Mouse (Mus musculus): ENCODE measurements around the gene Rps29. TPM values are rescaled to one million over a fixed set of nuclear protein-coding genes. Genes with fewer than 3 reads are reported as not detected.

Gene Rps29
- 1,265 and 1,574 TPM in 2 replicates for polyA plus RNA-seq (2012; rRNA removed)

DNA sequence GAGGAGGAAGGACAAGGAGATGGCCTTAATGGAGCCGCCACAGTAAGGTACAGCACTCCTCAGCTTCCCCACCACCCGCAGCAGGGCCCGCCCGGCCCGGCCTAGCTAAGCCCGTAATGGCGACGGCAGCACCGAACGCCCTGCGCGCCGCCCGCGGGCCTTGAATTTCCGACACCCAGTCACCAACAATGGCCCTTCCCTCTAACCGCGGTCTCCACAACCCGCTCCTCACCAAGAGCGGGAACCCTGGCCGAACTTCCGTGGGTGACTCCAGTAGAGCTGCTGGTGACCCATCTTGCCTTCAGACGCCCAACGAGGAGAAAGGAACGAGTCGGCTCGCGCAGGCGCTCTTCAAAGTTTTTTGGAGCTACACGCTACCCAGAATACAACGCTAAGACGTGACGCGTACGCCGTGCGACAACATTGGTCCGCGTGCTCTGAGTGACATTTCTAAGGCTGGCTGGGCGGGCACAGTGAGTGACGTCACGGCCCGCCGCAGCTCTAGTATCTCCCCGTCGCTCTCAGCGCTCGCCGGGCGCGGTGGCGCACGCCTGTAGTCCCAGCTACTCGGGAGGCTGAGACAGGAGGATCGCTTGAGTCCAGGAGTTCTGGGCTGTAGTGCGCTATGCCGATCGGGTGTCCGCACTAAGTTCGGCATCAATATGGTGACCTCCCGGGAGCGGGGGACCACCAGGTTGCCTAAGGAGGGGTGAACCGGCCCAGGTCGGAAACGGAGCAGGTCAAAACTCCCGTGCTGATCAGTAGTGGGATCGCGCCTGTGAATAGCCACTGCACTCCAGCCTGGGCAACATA is at the start of gene Rps29:
Gene Rps29, minus strand, starts transcription at position 422 of the 813 bp plus-strand sequence.
- peak; percentile 98 to 99 for DNase-seq (ENCODE audit: extremely low spot score in 1 of 2, low spot score in 1 of 2)

DNA sequence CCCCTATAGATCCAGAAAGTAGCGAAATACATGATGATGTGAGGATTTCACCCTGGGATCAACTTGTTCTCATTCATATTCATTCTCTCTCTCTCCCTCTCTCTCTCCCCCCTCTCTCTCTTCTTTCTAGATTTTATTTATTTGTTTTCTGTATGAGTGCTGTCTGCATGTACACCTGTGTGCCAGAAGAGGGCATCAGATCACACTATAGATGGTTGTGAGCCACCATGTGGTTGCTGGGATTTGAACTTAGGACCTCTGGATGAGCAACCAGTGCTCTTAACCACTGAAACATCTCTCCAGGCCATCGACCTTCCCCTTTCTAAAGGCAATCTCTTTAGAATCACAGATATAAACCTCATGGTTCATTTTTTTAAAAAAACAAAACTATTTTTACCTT is 49.5 kb upstream of the Rps29 start:
- no peak for DNase-seq (ENCODE audit: extremely low spot score in 1 of 2, low spot score in 1 of 2)

DNA sequence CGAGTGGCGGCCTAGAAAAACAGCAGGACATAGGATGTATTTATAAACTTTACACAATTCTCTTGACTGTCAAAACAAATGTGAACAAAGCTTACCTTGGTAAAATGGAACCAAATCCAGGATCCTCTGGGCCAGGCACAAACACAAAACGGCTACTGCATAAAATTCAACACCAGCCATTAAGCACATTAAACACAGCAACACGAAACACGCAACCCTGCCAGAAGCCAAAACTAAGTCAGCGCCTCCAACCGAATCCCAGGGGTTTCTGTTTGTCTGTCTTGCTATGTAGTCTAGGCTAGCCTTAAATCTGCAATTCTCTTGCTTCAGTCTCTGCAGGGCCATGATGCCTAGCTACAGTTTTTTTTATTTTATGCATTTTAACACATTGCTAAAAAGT is 48.9 kb upstream of the Rps29 start:
- no peak for DNase-seq (ENCODE audit: extremely low spot score in 1 of 2, low spot score in 1 of 2)

DNA sequence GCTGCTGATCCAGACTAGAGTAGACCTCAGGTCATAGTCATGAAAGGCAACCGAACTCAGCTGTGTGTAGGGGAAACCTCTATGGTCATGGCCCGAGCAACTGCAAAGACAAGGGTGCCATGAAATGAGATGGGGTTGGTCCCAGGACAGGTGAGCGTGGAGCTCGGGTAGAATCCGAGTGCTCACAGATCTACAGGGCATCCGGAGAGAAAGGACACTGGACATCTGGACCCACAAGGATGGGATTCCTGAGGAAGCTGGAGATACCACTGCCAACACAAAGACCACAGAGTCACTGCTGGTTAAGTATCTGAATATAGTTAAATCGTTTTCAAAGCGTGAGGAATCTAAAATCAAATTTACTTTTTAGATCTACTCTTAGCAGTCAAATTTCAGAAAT is 48.4 kb upstream of the Rps29 start:
- DNase-seq (ENCODE audit: extremely low spot score in 1 of 2, low spot score in 1 of 2), result no peak

DNA sequence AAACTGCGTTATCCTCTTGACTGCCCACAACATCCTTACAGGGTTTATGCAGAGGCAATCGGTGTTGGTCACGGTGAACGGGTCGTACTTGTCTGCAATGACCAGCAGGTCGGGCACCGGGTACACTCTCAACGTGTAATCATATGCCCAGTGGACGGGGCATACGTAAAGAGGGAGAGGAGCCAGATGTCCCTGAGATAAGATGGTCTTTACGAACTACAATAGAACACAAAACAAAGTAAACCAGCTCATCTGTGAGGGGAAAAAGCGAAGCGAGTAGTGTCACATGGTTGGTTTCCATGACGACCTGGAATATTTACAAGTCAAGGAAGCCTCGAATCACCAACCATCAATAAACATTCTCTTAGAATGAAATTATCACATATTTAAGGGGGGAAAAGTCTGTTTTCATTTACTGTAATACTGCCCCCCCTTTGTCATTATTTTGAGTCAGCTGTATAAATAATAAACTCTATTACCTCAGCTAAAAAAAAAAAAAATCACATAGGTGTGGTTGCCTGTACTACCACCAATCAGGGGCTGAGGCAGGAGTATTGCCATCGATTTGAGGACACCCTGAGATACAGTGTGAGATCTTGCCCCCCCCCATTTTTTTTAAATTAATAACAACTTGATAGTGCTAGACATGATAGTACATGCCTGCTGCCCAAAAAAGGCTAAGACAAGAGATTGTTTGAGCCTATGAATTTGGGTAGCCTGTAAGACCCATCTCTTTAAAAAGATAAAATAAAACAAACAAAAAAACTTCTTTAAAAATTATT is 45.3 kb upstream of the Rps29 start, which contains the start of gene Gm49384:
Gene Gm49384, minus strand, starts transcription at position 216 of the 782 bp plus-strand sequence.
- no peak for DNase-seq (ENCODE audit: extremely low spot score in 1 of 2, low spot score in 1 of 2)

DNA sequence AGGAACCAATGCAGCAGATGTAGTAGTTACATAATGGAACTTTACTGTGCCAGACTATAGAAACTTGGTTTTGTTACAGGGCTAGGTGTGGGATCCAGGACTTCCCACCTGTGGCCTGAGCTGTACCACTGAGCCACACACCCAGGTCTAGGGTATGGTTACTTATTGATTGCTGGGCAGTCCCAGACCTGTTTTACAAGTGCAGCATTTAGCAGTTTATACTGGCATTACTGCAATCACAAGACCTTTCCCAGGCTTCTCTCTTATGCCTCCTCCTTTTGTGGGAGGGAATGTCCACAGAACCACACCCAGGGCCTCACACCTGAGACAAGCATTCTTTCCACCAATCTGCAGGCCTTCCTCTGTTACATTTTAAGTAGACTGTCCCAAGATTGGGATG is 40.0 kb upstream of the Rps29 start:
- DNase-seq (ENCODE audit: extremely low spot score in 1 of 2, low spot score in 1 of 2), result no peak

DNA sequence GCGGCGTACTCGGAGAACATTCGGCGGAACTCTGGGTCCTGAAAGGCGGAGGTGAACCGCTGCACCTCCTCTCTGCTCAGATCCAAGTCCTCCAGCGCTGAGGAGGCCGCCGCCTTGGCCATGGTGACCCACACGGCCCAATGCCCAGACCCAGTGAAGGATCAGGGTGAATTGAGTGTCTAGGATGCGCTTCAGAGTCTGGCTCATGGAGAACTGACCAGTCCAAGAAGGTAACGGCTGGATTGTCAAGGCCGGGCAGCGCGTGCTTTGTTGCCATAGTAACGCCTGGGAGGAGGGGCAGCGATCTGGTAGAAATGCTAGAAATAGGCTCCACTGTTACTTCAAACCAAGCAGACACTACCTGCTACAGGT is 39.2 kb upstream of the Rps29 start, which contains the start of gene Dnaaf2:
Gene Dnaaf2, minus strand, starts transcription at position 266 of the 372 bp plus-strand sequence.
- peak; percentile 34 to 57 for DNase-seq (ENCODE audit: extremely low spot score in 1 of 2, low spot score in 1 of 2)

DNA sequence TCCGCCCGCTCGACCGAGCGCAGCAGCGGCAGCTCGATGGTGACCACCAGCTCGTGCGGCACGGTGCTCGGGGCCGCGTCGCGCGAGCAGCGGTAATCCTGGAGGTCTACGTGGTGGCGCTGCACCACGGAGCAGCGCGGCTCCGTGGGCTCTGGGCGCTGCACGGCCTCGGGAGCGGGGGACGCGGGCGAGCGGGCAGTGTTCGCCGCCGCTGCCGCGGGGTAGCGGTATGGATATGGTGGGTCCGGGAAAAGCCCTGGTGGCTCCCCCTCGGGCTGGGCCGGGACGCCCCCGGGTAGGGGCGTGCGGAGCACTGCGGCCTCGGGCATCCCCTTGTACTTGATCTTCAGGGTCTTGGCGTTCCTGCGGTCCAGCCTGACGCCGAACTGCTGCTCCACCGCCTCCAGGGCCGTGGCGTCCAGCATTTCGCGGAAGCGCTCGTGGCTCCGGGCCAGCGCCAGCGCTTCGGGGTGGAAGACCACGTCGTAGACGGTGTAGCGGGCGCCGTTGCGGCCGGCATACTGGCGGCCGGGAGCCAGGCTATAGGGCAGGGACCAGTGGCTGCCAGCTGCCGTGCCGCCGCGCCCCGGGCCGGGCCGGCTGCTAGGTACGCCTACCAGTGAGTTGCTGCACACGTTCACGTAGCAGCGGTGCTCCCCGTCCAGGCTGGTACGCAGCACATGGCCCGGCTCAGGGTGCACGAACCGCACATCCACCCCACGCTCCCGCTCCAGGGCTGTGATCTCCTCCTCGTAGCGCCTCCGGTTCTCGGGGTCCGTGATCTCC is 38.6 kb upstream of the Rps29 start:
- peak in 1 of 2 experiments; percentile 28 for DNase-seq (ENCODE audit: extremely low spot score in 1 of 2, low spot score in 1 of 2)

DNA sequence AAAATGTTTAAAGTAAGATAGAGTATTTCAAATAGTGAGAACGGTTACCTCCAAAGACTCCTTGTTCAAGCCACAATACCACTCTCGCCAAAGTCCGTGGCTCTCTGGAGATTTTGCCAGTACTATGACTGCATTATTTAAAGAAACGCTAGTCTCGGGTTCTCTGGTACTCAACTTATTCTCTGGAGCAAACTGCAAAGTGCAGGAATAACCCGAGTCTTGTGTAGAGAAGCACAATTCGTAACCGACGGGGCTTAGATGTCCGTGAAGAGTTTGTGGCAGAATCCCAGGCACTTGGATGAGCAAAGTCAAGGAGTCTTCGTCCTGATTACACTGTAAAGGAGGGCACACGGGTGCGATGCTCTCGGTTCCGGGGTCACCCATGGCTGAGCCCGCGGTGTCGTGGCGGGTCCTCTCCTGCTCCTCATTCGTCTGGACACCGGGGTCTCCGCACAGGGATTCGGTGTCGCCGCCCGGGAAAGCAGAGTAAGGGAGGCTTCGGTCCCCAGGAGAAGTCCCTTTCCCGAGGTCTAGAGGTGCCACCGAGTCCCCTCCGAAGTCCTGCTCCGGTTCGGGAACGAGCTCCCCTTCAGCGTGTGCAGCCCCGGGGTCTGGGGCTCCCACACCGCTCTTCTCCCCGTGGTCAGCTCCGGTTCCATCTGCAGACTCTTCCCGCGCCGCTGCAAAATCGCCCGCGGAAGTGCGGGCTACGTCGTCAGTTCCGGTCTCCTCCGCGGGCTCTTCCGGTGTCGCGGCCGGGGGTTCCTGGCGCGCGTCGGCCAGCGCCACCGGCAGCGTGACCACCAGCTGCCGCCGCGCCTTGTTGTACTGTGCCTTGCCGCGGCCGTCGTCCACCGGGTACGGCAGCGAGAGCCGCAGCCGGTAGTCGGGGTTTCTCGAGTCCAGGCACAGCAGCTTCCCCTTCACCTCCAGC is 37.7 kb upstream of the Rps29 start, which contains the start of gene Gm49383:
Gene Gm49383, minus strand, starts transcription at position 661 of the 934 bp plus-strand sequence.
- DNase-seq (ENCODE audit: extremely low spot score in 1 of 2, low spot score in 1 of 2), result peak; percentile 22 to 69

DNA sequence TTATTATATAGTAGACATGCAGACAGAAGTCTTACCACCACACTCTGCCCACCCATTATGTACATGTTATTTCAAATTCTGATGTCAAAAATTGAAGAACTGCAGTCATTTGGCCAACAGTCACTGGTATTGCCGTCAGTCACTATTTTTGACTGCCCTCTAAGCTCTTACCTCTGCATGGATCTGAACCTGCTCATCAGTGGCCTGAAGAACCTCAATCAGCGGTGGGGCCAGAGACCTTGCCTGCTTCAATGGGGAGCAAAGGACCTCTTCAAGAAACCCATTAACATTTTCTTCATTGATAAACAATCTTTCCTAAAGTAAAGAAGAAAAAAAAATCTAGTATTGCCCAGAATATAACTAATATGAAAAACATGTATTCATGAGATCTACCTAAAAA is 33.7 kb upstream of the Rps29 start:
- DNase-seq (ENCODE audit: extremely low spot score in 1 of 2, low spot score in 1 of 2), result no peak

DNA sequence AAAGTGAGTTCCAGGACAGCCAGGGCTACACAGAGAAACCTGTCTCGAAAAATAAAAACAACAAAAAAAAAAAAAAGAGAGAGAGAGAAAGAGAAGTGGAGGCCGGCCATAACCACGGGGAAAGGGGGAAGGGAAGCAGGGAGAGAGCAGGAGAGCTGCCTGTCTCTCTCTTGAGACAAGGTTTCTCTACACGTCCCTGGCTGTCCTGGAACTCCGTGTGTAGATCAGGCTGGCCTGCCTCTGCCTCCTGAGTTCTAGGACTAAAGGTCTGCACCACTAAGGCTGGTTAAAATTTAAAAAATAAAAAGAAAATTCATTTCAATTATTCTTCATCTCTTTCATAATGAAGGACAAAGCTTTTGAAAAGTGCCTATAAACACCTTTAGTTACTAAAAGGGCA is 32.4 kb upstream of the Rps29 start:
- no peak for DNase-seq (ENCODE audit: extremely low spot score in 1 of 2, low spot score in 1 of 2)

DNA sequence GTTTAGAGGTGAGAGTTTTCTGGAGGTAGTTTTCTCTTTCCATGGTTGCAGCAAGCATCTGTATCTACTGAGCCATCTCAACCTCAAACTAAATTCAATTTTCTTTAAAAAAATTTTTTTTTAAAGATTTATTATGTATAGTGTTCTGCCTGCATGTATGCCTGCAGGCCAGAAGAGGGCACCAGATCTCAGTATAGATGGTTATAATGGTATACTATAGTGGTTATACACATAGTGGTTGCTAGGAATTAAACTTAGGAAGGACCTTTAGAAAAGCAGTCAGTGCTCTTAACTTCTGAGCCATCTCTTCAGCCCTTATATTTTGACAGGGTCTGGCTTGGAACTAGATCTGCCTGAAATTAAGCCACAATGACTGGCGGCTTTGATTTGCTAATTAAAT is 31.5 kb upstream of the Rps29 start:
- no peak for DNase-seq (ENCODE audit: extremely low spot score in 1 of 2, low spot score in 1 of 2)

DNA sequence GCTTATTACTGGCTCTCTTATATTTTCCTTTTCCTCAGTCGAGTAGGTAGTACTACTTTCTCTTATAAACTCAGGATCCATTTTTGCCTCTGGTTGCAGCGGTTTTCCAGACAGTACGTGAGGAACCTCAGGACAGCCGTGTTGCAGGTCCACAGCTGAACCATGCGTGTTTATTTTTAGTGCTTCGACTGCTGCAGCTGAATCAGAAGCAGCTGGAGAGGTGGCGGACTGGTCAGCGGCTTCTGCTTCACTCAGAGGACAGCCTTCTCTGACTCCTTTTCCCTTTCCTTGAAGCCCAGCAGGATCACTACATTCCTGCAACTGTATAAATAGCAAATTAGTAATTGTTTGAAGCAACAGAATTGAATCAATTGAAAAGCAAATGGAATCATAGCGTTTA is 31.1 kb upstream of the Rps29 start:
- DNase-seq (ENCODE audit: extremely low spot score in 1 of 2, low spot score in 1 of 2), result no peak

DNA sequence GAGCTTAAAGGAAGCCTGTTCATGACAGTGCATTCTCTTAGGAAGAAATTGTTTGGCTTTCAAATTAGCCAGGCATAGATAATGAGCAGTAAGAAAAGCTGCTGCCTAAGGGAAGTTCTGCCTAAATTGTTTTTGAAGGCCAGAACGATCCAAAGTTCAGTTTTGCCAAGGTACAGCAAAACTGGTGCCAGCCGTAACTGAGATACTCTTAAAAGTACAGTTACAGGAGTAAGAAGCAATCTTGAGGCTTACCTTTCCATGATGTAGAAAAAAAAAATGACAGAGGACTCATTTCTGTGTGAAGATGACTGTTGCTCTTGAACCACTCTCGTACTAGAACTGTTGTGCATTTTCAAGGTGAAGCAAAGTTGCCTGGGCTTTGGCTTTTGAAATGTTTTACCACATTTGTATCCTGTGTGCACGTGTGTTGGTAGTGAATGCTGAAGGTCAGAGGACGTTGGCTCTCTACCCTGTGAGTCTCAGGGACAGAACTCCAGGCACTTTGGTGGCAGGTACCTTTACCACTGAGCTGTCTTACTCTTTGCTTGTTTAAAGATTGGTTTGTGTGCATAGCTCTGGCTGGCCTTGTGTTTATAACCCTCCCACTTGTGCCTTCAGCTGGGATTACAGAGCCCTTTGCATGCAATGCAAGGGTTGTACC is 28.0 kb upstream of the Rps29 start:
- no peak for DNase-seq (ENCODE audit: extremely low spot score in 1 of 2, low spot score in 1 of 2)

DNA sequence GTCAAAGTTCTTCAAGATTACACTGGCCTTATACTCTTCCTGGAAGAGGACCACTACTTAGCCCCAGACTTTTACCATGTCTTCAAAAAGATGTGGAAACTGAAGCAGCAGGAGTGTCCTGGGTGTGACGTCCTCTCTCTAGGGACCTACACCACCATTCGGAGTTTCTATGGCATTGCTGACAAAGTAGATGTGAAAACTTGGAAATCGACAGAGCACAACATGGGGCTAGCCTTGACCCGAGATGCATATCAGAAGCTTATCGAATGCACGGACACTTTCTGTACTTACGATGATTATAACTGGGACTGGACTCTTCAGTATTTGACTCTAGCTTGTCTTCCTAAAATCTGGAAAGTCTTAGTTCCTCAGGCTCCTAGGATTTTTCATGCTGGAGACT is 26.4 kb upstream of the Rps29 start:
- DNase-seq (ENCODE audit: extremely low spot score in 1 of 2, low spot score in 1 of 2), result no peak

DNA sequence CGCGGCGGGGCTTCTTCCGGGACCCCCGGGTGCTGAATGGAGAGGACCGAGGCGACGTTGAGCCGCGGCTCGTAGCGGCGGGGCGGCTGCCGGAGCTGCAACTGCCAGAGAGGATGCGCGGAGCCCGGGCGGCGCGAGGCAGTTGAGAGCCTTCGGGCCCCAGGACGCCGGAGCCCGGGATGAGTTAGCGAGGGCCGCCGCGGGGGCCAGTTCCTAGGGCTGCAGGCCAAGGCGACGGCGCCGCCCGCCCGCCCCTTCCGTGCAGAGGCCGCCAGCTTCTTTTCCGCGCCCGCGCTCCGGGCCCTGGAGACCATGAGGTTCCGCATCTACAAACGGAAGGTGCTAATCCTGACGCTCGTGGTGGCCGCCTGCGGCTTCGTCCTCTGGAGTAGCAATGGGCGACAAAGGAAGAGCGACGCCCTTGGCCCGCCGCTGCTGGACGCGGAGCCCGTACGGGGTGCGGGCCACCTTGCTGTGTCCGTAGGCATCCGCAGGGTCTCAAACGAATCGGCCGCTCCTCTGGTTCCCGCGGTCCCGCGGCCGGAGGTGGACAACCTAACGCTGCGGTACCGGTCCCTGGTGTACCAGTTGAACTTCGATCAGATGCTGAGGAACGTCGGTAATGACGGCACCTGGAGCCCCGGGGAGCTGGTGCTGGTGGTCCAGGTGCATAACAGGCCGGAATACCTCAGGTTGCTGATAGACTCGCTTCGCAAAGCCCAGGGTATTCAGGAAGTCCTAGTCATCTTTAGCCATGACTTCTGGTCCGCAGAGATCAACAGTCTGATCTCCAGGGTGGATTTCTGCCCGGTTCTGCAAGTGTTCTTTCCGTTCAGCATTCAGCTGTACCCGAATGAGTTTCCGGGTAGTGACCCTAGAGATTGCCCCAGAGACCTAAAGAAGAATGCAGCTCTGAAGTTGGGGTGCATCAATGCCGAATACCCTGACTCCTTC is 25.6 kb upstream of the Rps29 start:
- DNase-seq (ENCODE audit: extremely low spot score in 1 of 2, low spot score in 1 of 2), result peak; percentile 19 to 44

DNA sequence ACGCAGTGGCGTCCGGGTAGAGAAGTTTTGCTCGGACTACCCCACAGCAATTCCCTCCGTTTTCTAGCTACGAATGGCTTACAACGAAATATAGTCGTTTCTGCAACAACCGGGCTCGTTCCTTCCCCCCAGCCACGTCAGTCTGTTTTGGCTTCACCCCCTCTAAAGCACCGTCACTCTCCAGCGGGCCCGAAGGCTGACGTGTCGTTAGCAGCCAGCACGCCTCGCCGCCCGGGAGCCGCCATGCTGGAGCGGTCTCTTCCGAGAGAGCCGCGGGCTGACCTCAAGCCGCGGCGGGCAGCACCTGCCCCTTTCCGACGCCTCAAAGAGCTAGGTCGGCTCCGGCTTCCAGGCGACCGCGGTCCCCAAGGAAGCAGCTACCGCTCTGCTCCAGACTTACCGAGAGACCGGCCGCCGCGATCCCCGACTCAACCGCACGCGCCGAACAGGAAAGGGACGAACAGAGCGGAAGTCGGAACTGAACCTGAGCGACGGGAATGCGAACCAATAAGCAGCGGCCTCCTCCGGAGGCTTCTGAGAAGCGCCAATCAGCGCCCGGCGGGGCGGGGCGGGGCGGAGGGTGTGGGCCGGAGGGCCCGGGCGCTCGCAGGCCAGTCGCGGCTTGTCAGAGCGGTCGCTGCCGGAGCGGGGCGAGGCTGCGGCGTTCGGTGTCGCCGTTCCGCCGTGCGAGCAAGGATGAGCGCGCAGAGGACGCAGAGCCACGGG is 24.8 kb upstream of the Rps29 start, which contains the start of the genes Rpl36al and Mgat2:
Gene Rpl36al, minus strand, starts transcription at position 501 of the 726 bp plus-strand sequence.
Gene Mgat2, plus strand, starts transcription at position 575 of the 726 bp plus-strand sequence.
- DNase-seq (ENCODE audit: extremely low spot score in 1 of 2, low spot score in 1 of 2), result peak; percentile 93 to 99
